Mouse (Mus musculus) embryonic fibroblast, embryonic 13.5 days (primary cell): Measurements from ENCODE around the gene Rbms3. TPM values are rescaled to one million over a fixed set of nuclear protein-coding genes. Genes with fewer than 3 reads are reported as not detected.

Source experiments
- H3K27ac ChIP-seq: 2 replicates; pipeline ENCODE4 v1.5.1; 2012; ENCODE audit warnings: low read length, control low read depth, inconsistent platforms; ENCODE audit not compliant: insufficient read depth
- H3K4me1 ChIP-seq: 2 replicates; pipeline ENCODE4 v1.6.1; 2011; ENCODE audit warnings: low read length; ENCODE audit not compliant: control insufficient read depth, insufficient read depth
- H3K4me3 ChIP-seq: 2 replicates; pipeline ENCODE4 v1.5.1; 2011; ENCODE audit warnings: mild to moderate bottlenecking, control low read depth, low read length; ENCODE audit not compliant: insufficient read depth
- CTCF ChIP-seq: IDR thresholded peaks from 2 replicates; pipeline ENCODE4 v1.5.1; 2011; ENCODE audit warnings: mild to moderate bottlenecking, control low read depth, low read length, moderate library complexity, borderline replicate concordance; ENCODE audit not compliant: insufficient read depth
- POLR2A ChIP-seq: IDR thresholded peaks from 2 replicates; pipeline ENCODE4 v1.6.1; 2011; ENCODE audit warnings: low read depth, mild to moderate bottlenecking, control low read depth, low read length, moderate library complexity
- polyA plus RNA-seq: library from polyadenylated mRNA; stranded (reverse); fragments of >200 nt; gene quantifications from 2 replicates; pipeline ENCODE4 v1.2.4, GENCODE M21; 2011; ENCODE audit warnings: low read depth; ENCODE audit not compliant: missing spikeins, insufficient read length

The Rbms3 gene
- polyA plus RNA-seq, 1 experiment: 114 TPM

- H3K4me1 ChIP-seq: no peaks in the 10 kb centered on the region; the same call in 1 of the 2 replicates
- no peak overlapping the region for H3K27ac ChIP-seq
- no peak overlapping the region for H3K4me3 ChIP-seq
- TF ChIP-seq POLR2A (no peak), CTCF (no peak)
These were observed 827.1 kb downstream of the Rbms3 start for GRCm38 (mm10) chr9:116802602-116803001.

DNA sequence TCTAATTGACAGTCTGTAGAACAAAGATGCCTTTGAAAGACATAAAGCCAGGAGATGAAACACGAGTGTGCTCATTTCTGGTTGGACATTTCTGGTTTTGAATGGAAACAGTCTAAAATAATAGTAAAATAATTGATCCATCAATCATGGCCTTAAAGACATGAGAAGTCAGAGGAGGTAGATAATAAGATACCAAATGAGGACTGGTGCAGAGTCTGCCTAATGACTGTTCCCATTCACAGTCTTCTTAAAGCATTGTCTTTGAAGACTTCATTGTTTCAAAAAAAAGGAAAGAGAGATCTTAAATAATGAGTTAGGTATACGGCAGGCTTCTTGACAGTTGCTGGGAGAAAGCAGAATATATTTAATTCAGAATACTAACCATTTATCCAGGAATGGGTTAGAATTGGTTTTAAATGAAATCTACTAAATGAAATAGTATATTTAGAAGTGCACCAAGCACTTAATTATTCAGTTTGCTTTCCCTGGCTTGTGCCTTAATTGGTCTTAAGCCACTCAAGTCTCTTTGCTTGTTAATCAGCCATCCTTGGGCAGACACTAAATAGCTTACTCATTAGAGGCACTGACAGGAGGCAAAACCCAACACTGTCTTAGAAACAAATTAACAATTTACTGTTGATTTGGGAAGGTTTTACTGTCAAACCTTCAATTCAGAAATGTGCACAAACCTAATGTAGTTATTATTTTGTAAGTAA, 834.3 kb downstream of the Rbms3 start:
- Histone ChIP-seq H3K4me3 (no peak overlapping the region), H3K4me1 (no peaks in the 10 kb centered on the region), H3K27ac (no peak overlapping the region)
- no peak for TF ChIP-seq POLR2A
- TF ChIP-seq CTCF: no peak

DNA sequence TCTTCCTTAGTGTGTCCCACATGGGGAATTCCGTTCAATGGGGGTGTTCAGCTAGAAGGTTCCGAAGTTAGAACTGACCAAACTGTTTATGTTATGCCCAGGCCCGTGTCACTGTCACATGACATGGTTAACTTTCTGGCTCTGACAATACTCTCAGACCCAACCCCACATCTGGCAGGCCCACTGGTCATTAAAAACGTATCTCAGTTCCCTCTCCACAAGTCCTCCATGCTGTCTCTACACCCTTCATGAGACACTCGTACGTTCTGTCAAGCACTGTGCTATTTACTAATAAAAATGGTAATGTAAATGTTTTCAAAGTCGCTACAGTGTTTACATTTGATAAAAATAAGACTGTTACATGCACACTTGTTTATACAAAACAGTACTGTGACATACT, 837.9 kb downstream of the Rbms3 start:
- no peak overlapping the region for H3K27ac ChIP-seq
- H3K4me3 ChIP-seq: no peak overlapping the region
- H3K4me1 ChIP-seq: no peaks in the 10 kb centered on the region
- TF ChIP-seq POLR2A (no peak), CTCF (no peak)

DNA sequence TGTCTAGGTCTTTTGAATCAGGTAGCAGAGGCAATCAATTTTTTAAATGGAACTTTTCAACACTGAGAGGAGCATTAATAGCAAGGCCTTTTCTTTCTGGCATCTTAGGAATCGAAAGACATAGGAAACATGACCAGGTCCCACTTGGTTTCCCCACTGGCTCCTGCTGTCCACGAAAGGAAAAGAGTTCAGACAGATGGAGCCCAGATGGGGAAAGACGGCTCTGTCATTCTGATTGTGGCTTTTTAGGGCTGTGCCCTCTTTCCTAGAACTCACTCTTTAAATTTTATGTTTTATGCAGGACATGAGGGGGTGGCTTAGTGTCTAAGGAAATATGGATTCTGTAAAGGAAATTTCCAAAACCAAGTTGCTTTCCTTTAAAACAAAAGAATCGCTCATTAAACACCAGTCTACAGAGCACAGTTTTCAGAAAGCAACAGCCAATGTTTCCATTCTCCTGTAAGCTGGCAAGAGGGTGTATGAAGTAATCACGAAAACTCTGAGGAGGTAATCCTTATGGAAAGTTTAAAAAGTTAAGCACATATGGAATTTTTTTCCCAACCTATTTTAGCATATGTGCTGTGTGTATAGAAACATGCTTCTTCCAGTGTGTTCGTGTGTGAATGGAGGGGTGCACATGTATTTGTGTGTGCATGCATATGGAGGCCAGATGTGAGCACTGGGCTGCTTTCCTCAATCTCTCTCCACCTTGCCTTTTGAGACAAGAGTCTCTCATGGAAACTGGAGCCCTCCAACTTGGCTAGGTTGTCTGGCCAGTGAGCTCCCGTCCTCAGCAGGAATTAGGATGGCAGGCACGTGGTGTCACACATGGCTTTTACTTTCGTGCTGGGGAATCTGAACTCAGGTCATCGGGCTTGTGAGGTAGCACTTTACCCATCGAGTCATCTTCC, 843.3 kb downstream of the Rbms3 start:
- Histone ChIP-seq H3K27ac (peak overlapping the region; percentile 25; the same call in 1 of the 2 replicates), H3K4me3 (no peak overlapping the region)

GRCm38 (mm10) chr9:116771820-116772219, 857.9 kb downstream of the Rbms3 start:
- TF ChIP-seq POLR2A (no peak), CTCF (no peak)
- Histone ChIP-seq H3K4me3 (no peak overlapping the region), H3K4me1 (peaks cover 5% of the 10 kb centered on the region), H3K27ac (no peak overlapping the region)

More for the DNA sequence above, 843.3 kb downstream of the Rbms3 start:
- no peak for TF ChIP-seq CTCF
- no peak for TF ChIP-seq POLR2A
- no peaks in the 10 kb centered on the region for H3K4me1 ChIP-seq

GRCm38 (mm10) chr9:116769358-116770054, 860.2 kb downstream of the Rbms3 start:
- Histone ChIP-seq H3K4me3 (no peak overlapping the region), H3K27ac (no peak overlapping the region), H3K4me1 (peaks cover 5% of the 10 kb centered on the region)
- TF ChIP-seq CTCF (no peak), POLR2A (no peak)

- Histone ChIP-seq H3K27ac (no peak overlapping the region), H3K4me3 (no peak overlapping the region), H3K4me1 (no peaks in the 10 kb centered on the region)
- no peak for TF ChIP-seq POLR2A
- no peak for TF ChIP-seq CTCF
These were observed 867.2 kb downstream of the Rbms3 start for GRCm38 (mm10) chr9:116762395-116763025.

DNA sequence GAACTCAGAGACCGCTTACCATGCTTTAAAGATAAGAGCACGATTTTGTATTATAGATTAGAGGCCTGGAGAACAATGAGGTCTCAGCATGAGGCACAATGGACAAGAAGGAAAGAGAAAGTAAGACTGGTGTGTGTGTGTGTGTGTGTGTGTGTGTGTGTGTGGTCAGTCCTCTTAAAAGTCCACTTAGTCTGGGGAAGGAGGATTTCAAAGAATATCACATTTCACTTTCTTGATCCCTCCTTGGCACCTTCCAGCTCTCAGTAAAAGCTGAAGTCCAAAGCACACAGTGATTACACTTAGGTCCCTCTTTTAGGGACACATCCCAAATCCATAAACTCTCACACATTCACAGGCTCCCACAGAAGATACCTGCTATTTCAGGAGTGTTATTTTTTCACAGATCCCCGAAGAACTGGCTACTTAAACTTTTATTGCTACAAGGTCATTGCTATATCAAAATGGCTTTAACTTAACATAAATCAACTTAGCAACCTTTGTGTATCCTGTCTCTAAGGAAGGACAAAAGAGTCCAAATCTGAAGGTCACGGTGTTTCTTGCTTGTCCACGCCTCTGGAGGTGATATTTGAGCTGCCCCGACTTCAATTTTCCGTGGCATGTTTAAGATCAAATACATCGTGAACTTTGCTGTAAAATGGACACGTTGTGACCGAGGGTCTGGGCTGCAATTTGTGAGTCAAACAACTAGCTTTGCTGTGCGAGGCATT, 880.7 kb downstream of the Rbms3 start:
- no peaks in the 10 kb centered on the region for H3K4me1 ChIP-seq
- no peak overlapping the region for H3K4me3 ChIP-seq
- 0 out of 2 replicates have a peak overlapping the region, but pooled peaks have one; percentile 11 for H3K27ac ChIP-seq
- TF ChIP-seq CTCF (no peak), POLR2A (no peak)

- no peak overlapping the region for H3K4me3 ChIP-seq
- TF ChIP-seq CTCF (no peak), POLR2A (no peak)
- no peak overlapping the region; the same call in 1 of the 2 replicates for H3K27ac ChIP-seq
These were observed 881.4 kb downstream of the Rbms3 start for GRCm38 (mm10) chr9:116748346-116748745.

More at GRCm38 (mm10) chr9:116748346-116748745, 881.4 kb downstream of the Rbms3 start:
- H3K4me1 ChIP-seq: no peaks in the 10 kb centered on the region
